Mouse (Mus musculus) layer of hippocampus, postnatal 14 days (tissue): ENCODE data around the gene Gng2. TPM values are rescaled to one million over a fixed set of nuclear protein-coding genes. Genes with fewer than 3 reads are reported as not detected.
A peak's percentile ranks its signal among the peaks of the same experiment; 100 is the strongest.
"Not testable (repeated sequence)": the region's sequence is repeated elsewhere in the genome, so short reads cannot be mapped to it uniquely, and the experiment has no call there.

Source experiments
- DNase-seq, 2 experiments: peaks; one replicate each; pipeline ENCODE4 v3.0.0; 2021 to 2022; ENCODE audit warnings: low spot score in 2 of 2, mixed read lengths in 1 of 2
- total RNA-seq, 2 experiments: library from RNA; stranded (reverse); gene quantifications; 2 replicates each; pipeline ENCODE4 v1.2.3; 2021

Gng2 gene
- total RNA-seq, 2 experiments from 2014 or later, result 384 to 437 TPM

DNA sequence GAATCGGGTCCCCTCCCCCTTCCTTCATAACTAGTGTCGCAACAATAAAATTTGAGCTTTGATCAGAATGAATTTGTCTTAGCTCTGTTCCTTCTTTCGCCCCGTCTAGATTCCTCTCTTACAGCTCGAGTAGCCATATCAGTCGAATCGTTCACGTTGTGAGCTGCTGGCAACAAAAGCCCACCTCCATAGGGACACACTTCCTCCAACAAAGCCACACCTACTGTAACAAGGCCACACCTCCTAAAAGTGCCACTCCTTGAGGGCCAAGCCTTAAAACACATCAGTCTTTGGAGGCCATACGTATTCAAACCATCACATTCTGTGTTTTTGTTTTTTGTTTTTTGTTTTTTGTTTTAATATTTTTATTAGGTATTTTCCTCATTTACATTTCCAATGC lies 112.3 kb downstream of the Gng2 start:
- not testable (repeated sequence) for DNase-seq

DNA sequence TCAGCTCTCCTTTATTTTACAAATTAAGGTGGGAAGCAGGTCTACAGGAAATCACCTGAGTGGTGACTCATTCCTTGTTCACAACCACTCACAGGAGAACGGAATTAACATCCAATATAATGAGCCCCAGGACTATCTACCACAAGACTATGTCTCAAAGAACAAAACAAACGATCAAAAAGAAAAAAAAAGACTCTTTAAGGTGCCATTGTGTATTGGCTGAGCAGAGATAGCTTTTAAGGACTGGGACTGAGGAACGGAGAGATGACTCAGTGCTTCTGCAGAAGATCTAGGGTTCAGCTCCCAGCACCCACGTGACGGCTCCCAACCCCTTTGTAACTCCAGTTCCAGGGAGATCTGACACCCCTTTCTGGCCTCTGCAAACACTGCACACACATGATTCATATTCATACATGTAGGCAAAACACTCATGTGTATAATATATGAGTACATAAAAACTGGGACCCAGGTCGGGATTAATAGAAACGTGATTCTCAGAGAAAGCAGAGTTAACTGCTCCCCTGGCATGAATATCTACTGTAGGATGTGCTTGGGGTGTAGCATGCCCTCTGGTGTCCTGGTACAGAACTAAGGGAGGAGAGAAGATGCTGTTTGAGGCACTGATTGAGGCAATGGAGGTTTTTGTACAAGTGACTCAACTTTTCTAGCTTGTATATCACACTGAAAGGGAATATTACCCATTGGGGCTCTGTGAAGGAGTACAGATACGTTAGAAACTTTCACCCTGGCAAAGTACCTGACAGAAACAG lies 115.9 kb downstream of the Gng2 start:
- DNase-seq, result no peak

DNA sequence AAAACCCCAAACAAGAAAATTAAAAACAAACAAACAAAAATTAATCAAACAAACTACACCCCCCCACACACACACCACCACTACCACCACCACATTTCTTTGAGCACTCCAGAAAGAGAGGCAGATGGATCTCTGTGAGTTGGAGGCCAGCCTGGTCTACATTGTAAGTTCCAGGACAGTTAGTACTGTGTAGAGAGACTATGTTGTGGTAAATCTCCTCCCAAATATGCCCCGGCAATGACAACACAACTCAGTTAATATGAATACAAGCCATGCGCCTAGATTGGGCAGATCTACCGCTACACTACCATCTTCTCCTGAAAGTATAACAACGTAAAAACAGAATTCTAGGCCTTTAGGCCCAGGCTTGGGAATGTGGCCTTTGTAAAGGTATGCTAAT lies 117.1 kb downstream of the Gng2 start:
- DNase-seq, result no peak

DNA sequence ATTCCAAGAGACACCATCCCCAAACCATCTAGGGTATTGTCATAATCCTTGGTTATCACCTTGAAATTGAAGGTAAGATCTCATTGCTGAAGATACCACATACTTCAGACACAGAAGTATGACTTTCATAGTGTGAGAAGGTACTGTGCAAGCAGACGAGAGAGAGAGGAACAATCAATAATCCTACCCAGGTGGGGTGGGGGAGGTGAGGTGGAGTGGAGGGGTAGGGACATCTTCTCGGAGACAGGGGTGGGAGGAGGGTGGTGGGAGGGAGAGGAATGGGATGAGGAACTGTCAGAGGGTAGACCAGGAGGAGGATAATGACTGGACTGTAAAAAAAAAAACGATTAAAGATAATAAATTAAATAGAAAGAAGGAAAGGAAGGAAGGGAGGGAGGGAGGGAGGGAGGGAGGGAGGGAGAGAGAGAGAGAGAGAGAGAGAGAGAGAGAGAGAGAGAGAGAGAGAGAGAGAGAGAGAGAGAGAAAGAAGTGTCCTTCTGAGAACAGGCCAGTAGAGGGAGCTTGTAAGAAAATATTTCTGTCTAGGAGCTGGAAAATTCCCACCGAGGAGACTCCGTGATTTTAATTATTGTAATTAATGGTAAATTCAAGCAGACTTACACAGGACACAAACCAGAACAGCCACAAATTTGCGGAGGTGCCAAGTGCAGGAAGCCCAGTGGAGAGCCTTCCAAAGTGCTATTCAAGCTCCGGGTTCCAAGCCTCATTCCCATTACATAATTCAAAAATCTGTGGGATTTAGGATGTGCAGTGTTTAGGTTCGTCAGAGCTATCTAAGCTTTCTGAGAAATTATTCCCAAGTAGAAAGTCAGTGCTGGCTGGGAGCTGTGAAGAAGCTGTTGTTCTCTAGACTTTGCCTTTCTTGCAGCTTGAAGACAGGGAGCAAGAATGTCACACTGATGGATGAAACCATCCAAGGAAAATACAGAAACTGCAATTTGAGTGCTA lies 118.3 kb downstream of the Gng2 start:
- peak; percentile 33 to 52 for DNase-seq

DNA sequence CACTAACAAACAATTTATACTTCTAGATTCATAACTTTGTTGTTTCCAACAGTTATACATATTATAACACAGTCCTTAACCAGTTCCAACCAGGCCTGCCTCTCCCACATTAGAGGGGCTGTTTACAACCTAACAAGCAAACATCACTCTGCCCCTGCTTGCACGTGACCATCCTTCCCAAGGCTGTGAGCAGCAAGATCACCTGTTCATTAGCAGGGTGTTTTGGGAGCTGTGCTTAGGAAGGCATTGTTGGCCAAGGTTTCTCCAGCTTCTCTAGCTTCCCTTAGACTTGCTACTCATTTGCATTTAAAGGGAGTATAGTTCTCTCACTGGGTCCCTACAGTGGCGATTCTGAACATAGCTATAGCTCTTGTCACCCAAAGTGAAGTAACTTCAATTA lies 119.1 kb downstream of the Gng2 start:
- no peak for DNase-seq

DNA sequence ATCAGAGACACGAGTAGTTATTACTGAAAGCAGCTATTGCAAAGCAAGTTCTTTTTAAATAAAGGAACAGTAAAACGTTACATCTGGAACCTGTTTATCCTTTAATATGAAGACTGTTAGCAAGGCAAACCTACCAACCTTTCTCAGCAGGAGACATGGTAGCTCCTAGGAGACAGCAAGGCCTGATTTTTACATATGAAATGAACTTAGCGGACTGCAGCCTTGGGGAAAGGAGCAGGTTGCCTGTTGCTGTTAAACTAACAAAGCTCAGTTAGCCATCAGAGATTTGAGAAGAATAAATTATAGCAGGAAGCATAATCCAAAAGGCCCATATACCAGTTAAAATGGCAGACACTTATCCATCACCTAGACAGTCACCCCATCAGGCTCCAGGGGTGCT lies 124.0 kb downstream of the Gng2 start:
- DNase-seq, result no peak

DNA sequence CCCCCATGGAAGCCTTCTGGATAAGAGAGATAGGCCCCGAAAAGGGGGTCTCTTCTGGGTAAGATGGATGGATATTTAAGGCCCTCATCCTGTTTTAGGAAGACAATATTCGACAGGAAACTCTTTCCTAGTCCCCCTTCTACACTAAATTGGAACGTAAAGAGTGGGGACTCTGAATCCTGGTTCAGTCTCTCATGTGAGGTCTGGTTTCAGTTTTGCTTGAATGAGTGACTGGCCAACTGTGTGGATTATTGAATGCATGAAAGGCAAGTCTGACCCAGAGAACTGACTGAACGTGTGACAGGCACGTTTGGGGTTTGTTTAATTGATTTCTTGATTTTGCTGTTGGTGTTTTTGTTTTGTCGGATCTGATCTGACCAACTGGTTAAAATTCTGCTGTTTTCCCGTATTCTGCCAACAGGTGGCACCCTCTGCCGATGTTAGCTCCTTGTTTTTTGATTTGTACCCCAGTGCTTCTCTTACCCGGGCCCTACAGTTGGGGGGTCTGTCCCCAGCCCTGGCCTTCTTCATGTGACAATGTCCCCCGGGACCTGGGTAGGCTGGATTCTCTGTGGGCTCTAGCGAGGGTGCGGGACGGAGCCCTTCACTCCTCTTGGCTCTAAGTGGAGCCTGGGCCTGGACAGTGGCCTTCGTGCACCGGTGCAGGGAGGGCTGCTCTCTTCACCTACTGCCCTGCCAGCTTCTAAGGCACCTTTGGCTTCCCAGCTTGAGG lies 137.7 kb downstream of the Gng2 start:
- DNase-seq, result peak; percentile 79 to 80

DNA sequence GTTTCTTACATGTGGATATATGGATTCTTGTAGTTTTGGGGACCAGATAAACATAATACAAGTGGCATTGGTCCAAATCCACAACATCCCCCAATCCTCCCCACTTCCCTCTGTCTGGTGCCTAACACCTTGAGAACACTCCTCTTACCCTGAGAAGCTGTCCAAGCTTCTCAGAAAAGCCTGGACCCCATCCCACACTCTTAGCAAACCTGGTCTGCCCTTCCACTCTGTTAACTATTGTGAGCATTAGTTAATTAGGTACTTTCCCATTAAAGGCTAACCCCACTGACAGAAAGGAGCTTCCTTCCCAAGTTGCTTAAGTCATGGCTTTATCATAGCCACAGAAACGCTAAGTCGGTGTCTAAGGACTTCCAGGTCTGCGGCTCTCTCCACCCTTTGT lies 141.1 kb downstream of the Gng2 start:
- DNase-seq, result no peak

DNA sequence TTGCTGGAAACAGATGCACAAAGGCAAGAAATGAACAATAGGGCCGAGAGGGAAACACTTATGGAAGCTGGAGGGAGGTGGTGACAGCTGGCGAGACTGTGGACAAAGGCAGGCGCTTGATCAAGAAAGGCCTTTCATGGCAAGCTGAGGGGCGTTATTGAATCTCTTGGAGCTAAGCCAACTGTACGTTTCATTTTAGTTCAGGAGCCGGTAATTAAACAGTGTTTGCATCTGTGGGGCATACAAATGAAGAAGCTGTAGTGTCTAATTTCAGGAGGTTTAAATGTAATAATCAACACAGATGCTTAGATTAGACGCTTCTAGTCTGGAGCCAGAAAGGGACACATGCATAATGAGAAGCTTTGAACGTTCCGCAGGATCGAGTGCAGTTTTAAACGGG lies 151.9 kb downstream of the Gng2 start:
- no peak for DNase-seq

DNA sequence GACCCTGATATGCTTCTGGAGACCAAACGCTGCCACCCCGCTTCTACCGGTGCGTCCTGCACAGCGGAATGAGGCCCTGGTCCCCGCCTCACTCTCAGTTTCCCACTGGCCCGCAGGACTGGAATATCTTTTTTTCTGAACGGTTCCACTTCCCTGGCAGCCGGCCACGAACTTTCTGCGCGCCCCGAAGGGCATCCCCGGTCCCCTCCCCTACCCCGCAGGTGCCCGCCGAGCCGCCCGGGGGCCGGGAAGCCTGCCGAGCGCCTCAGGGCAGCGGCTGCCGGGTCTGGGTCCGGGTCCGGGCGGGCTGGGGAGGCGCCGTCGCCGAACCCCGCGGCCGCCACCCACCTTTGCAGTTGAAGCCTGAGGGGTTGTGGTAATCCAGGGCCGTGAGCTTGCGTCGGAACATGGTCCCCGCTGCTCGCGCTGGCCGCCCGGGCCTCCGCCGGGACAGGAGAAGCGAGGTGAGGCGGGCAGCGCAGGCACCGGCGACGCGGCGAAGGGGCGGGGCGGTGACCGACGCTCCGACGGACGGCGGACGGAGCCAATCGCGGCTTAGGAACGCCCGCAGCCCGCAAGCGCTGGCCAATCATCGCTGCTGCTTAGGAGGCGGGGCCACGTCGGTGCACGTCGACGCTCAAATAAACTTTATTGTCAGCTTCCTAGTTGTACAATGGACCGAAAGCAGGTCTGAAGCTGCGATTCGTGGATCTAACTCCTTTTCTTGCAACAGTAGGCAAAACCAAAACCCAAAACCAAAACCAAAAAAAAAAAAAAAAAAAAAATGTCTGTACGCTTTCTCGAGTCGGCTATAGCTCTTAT lies 153.9 kb downstream of the Gng2 start, which contains the start of gene Rtraf:
TSS of gene Rtraf (minus strand) at position 504 of the 822 bp plus-strand sequence.
- peak; percentile 85 to 94 for DNase-seq

Other genes with a start within 250 kb of the Gng2 start
- 10 to 100 TPM in 1 of 2 experiments, 1 to 10 TPM in 1; 8.6 to 17.2 TPM for gene Nid2, start 226.4 kb downstream of the Gng2 start, total RNA-seq
- 10 to 100 TPM; 55.6 to 59.1 TPM for gene Rtraf, start 153.8 kb downstream of the Gng2 start, total RNA-seq
- gene Saysd1, start 160.9 kb upstream of the Gng2 start, total RNA-seq, result 1 to 10 TPM; 5.2 to 6.6 TPM
- gene Kcnk5, start 204.2 kb upstream of the Gng2 start, total RNA-seq, result under 1 TPM; 0.39 to 0.41 TPM